Mouse (Mus musculus) kidney, postnatal 10 days (tissue): ENCODE measurements at regions not wholly inside any gene's neighbourhood (a gene's known extent, or its start where the extent isn't known, plus 50 kb on each side); places are given as distances from the start of the nearest gene placed in this dataset.

Experiments
- DNase-seq: peaks from one replicate; pipeline ENCODE4 v3.0.0; 2021; ENCODE audit warnings: mixed read lengths

- no peak for DNase-seq
Observed at GRCm38 (mm10) chr10:117555542-117555941, 73.8 kb upstream of the Cpm start.

- no peak for DNase-seq
Observed at GRCm38 (mm10) chr10:117555044-117555443, 74.3 kb upstream of the Cpm start.

GRCm38 (mm10) chr10:117554533-117554932 is 74.8 kb upstream of the Cpm start:
- DNase-seq, result no peak

DNA sequence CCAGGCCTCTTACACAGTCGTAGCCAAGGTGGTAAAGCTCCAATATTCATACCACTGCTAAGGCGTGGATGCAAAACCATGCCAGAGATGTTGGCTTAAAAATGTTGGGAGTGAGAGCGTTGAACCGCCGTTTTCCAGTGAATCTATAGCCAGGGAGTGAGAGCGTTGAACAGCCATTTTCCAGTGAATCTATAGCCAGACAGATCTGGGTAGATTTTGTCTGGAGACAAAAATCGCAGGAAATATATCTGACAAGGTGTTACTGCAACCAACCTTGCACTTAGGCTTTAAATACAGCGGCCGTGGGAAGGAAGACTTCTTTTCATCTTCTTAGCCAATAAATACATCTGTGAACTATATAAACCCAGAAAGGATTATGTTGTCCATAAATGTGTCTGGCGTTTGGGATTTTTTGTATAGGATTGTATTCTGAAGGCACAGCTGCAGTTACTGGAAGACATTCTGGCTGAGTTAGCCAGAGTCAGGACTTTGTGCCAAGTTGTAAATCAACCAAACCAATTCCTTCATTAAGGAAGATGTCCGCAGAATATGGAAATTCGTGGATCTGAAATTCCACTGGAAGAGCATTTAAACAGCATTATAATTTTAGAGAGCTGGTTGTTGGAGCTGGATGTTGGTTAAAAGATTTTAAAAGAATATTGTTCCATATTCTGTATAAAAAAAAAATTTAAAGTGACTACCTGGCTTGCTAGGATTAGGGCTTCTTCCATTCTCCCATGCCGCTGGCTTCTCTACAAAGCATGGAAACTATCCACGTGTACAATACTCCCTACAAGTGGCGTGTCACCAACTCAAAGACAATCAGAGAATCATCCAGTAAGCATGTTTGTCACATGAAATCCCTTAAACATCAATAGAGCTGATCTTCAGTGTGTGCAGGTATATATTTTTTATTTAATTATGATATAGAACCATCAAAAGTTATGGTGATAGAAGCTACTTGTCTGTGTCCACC is 75.8 kb upstream of the Cpm start:
- no peak for DNase-seq

- no peak for DNase-seq
Observed at GRCm38 (mm10) chr10:117552049-117552652, 77.1 kb upstream of the Cpm start.

DNA sequence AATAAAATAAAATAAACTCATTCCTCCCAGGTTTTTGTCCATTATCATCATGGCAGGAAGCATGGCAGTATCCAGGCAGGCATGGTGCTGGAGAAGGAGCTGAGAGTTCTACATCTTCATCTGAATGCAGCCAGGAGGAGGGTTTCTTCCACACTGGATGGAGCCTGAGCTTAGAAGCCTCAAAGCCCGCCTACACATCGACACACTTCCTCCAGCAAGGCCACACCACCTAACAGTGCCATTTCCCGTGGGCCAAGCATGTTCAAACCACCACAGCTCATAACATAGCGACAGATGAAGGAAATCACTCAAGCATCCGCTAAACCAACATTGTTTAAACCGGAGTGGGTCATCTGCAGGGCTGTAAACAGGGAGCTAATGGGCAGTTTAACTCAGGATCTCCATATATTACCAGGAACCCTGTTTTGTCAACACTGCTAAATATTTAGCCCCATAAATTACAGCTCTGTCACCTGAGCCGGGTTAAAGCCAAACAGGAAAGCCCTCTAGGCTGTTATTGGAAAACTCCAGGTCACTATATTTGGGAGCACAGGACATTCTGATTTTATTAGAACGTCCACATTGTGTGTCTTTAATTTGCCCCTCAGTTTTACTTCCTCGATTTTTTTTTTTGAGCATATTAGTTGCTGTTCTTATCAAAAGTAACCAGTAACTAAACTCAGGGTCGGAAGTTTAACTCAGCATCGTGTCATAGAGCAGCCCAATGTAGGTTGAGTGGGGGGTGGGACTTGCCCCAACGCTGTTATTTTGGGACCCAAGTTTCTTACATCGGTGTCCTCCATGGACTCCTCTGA is 77.9 kb upstream of the Cpm start:
- DNase-seq, result no peak

DNA sequence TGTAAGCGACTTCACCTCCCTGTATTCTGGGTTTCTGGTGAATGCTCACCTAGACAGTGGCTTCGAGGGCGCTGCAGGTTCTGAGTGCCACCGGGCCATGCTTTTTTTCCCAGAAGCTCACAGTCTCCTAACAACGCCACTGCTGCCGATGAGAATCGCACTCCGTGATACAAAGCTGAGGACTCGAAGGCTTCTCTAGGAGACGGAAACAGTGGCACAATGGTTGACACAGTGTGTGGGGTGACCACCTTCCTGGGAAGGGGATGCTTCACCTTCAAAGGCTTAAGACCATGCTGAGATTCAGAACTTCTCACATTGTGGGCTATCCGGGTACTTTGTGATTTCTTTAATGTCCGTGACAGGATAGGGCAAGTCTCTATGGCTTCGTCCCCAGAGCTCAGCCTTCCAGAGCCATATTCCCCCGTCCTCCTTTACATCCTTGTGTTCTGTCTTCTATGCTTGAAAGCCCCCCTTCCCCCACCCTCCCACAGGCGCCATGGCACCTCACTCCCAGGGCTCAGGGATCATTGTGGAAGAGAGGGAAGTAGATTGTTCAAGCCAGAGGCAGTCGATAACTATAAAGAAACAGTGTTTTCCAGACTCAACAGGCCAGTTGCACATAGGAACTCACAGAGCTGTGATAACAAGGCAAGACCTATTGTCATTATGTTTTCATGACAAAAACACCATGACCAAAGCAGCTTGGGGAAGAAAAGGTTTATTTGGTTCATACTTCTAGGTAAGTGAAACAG is 79.3 kb upstream of the Cpm start:
- no peak for DNase-seq

DNA sequence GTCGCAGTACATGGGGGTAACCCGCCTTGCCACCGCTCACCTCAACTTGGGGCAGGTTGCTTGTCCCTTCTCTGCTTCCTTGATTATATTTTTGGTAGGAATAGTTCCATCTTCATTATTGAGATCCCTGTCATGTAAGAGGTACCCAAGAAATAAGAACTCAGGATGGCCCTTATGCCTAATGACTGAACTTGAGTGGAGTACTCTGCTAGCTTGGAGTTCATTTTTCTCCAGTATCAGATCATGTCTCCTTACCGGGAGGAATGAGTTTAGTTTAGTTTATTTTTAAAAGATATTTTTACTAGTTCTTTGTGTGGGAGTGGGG is 79.8 kb upstream of the Cpm start:
- DNase-seq, result no peak

GRCm38 (mm10) chr10:117548775-117549505 is 80.4 kb upstream of the Cpm start:
- no peak for DNase-seq

GRCm38 (mm10) chr10:117548262-117548661 is 81.0 kb upstream of the Cpm start:
- DNase-seq, result no peak

GRCm38 (mm10) chr10:117547275-117547674 is 82.0 kb upstream of the Cpm start:
- no peak for DNase-seq

- DNase-seq, result no peak
Observed at GRCm38 (mm10) chr10:117545842-117546631, 83.3 kb upstream of the Cpm start.

DNA sequence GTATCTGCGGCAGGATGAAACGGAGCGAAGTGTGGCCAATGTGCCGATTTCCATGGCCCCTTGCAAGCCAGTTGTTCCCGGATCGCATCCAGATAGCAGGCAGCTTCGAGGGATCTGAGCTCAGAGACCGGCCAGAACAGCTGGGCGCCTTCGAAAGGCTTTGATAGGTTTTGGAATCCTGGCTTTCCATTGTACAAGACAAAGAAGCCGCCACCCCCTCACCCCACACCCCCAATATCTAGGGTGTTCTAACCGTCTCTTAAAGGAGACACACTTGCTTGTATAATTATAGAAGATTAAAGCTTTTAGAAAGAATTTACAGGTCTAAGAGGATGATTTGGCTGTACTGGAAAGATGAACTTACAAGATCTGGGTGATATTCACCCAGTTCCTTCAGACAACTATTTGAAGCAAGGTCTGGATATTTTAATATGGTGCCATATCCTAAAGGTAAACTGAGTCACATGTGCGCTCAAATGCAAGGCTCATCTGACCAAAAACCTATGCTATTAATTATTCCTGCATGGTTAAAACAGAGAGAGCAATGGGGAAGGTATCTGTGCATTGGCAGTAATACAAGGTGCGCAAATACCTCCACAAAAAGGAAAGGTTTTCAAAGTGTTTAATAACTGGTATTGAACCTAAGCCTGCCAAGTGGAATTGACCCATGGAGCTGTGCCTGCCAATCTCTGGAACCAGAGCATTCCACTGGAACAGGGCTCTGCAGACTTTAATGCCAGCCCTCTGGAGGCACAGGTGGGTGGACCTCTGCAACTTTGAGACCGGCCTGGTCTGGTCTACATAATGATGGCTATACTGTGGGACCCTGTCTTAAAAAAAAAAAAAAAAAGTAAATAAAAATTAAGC is 84.4 kb upstream of the Cpm start:
- peak; percentile 53 for DNase-seq

DNA sequence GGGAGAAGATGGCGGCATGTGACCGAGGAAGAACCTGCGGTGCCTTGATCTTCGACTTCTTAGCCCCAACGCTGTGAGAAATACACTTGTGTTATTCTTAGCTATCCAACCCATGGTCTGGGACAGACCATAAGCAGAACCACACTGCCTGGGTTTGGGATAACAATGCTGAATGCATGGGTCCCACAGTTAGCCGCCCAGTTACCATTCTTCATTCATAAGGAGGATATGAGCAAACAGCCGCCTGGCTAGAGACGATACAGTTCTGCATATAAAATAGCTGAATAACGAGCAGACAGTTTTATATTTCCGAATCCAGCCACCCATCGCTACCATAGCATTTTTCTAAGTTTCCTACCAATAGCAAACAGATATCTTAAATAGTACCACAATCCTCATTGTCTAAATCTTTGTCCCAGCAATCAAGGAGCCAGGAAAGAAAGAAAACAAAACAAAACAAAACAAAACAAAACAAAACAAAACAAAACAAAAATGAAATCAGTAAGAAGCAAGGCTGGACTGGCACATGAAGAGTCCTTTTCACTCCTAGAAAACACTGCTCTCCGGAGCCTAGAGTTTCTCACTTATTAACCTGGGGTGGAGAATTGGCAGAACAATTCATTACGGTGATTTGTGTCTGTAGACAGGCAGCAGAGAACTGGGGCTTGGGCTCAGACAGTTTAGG is 85.2 kb upstream of the Cpm start:
- DNase-seq, result no peak

DNA sequence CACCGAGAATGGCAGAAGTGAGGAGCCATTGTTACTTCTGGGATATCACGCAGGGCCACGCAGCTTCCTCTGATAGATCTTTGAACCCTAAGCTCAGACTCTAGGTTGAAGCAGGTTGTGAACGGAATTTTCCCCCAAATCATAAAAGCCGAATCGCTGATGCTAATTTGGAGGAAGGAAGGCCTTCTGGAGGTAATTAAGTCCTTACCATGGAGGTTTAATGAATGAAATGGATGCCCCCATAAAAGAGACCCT is 85.7 kb upstream of the Cpm start:
- no peak for DNase-seq

DNA sequence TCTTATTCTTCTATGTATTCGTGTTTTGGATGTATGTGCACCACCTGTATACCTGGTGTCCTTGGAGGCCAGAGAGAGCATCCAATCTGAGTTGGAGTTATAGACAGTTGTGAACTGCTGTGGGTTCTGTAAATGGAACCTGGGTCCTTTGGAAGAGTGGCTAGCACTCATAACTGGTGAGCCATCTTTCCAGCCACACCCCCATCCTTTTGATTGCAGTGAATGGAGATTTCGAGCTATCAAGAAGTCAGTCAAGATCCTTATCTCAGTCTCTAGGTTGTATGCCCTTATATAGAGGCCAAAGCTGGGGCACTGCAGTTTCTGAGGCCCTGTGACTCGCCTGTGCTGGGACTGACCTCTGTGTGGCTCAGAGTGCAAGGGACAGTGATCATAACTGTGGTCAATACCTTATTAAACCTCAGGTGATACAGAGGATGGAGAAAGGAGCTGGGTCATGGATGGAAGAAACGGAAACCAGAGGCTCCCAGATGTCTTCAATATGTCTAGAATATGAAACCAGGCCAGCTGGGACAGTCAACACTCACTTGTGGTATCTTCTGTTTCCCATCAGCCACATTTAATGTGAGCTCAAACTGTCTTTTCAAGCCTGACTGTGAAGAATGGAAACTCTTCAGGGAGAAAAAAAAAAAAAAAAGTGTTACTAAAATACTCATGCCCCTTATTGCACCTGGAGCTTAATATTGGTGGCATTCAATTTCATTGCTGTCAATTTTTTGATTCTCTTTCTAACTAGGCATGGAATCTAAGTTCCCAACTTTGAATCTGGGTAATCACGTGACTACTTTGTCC is 86.2 kb upstream of the Cpm start:
- no peak for DNase-seq

- DNase-seq, result no peak
Observed at GRCm38 (mm10) chr10:117542351-117542750, 86.9 kb upstream of the Cpm start.

GRCm38 (mm10) chr10:117541487-117541886 is 87.8 kb upstream of the Cpm start:
- no peak for DNase-seq
